In genomic region chr8:125507291-125507690, GRCm38 (mm10) we compare ENCODE assay signal across 22 mouse cellular contexts.
DNase-seq lines count a peak whose midpoint lies in the region; ATAC-seq lines count a peak whose summit lies in the region.
"Had no signal": no experiment of that assay in that cellular context is flagged by ENCODE, and none has a peak within 500 bp of the region (broad histone marks: within the 10 kb centered on the region; RNA-seq: fewer than 3 reads in every experiment).

No protein-coding gene starts in this region.

- no peak for DNase-seq in forebrain, embryonic 10.5 days (ENCODE audit: extremely low spot score, low spot score)
- DNase-seq in forebrain, embryonic 11.5 days (ENCODE audit: low spot score): no peak
- no peak for DNase-seq in heart, postnatal 14 days
- DNase-seq in kidney, postnatal 10 days: no peak
- peak; percentile 9 for DNase-seq in A20 (ENCODE audit: low read depth, low spot score)
- DNase-seq in liver, embryonic 11.5 days (ENCODE audit: low spot score): no peak
- DNase-seq: adrenal gland, postnatal 10 days; cerebellum, adult 2 months; cerebellum, postnatal 36 days; gastrocnemius, postnatal 25 days; kidney, adult 11 months; liver, postnatal 0 days; thymus, adult 2 months; thymus, postnatal 4 days had no signal

- H3K27ac ChIP-seq in forebrain, embryonic 10.5 days: 0 out of 2 replicates have a peak overlapping the region, but pooled peaks have one; percentile 63
- no peak overlapping the region for H3K27ac ChIP-seq in forebrain, embryonic 11.5 days (ENCODE audit: low read depth, low read length)
- H3K27ac ChIP-seq in heart, embryonic 11.5 days (ENCODE audit: low read depth, low read length): peak overlapping the region; percentile 46; the same call in 1 of the 2 replicates
- 0 out of 2 replicates have a peak overlapping the region, but pooled peaks have one; percentile 35 for H3K27ac ChIP-seq in kidney, embryonic 16.5 days (ENCODE audit: low read length)
- H3K27ac ChIP-seq in liver, embryonic 11.5 days (ENCODE audit: low read depth, low read length): no peak overlapping the region
- H3K27ac ChIP-seq: forebrain, embryonic 15.5 days; hindbrain, embryonic 12.5 days; macrophage; stomach, postnatal 0 days had no signal

- no peak for ATAC-seq in forebrain, embryonic 11.5 days (replicated peaks; ENCODE audit: low FRiP score)
- no peak for ATAC-seq in heart, embryonic 11.5 days (replicated peaks; ENCODE audit: insufficient number of reproducible peaks, low FRiP score, low TSS enrichment)
- ATAC-seq in kidney, embryonic 16.5 days (ENCODE audit: low FRiP score, low TSS enrichment): no peak
- no peak for ATAC-seq in liver, embryonic 11.5 days (replicated peaks; ENCODE audit: low FRiP score)
- ATAC-seq: forebrain, embryonic 15.5 days; liver, postnatal 0 days; lung, postnatal 0 days had no signal

- intact Hi-C loops in heart, postnatal 14 days (cut with DNase I): no loop called here

- WGBS in forebrain, embryonic 10.5 days: 80% methylated on average over 8 of the region's 8 CpGs
- WGBS in forebrain, embryonic 11.5 days: 72% methylated on average over 8 of the region's 8 CpGs
- 56% methylated on average over 8 of the region's 8 CpGs for WGBS in heart, embryonic 11.5 days (ENCODE audit: insufficient replicate concordance)
- WGBS in kidney, embryonic 16.5 days: 53% methylated on average over 8 of the region's 8 CpGs
- 79% methylated on average over 8 of the region's 8 CpGs for WGBS in liver, embryonic 11.5 days

- H3K4me3 ChIP-seq in forebrain, embryonic 10.5 days: no peak overlapping the region
- no peak overlapping the region for H3K4me3 ChIP-seq in forebrain, embryonic 11.5 days (ENCODE audit: low read depth, low read length)
- H3K4me3 ChIP-seq in heart, embryonic 11.5 days (ENCODE audit: low read depth, low read length): no peak overlapping the region
- H3K4me3 ChIP-seq in kidney, embryonic 16.5 days (ENCODE audit: low read length): no peak overlapping the region
- H3K4me3 ChIP-seq in liver, embryonic 11.5 days (ENCODE audit: low read depth, low read length): no peak overlapping the region
- H3K4me3 ChIP-seq: forebrain, embryonic 15.5 days; hindbrain, embryonic 12.5 days; kidney, embryonic 15.5 days had no signal

- H3K4me1 ChIP-seq in forebrain, embryonic 10.5 days: peaks cover 79% of the 10 kb centered on the region
- peaks cover 26% of the 10 kb centered on the region for H3K4me1 ChIP-seq in forebrain, embryonic 11.5 days (replicated peaks; ENCODE audit: control insufficient read depth, insufficient read depth, low read length)
- H3K4me1 ChIP-seq in heart, embryonic 11.5 days (ENCODE audit: control insufficient read depth, insufficient read depth, low read length): peaks cover 75% of the 10 kb centered on the region
- peaks cover 71% of the 10 kb centered on the region for H3K4me1 ChIP-seq in kidney, embryonic 16.5 days (ENCODE audit: insufficient read depth, low read length)
- H3K4me1 ChIP-seq in liver, embryonic 11.5 days (replicated peaks; ENCODE audit: control insufficient read depth, insufficient read depth, low read length): 0 out of 2 replicates have a peak, but pooled peaks cover 16% of the 10 kb centered on the region

- H3K4me2 ChIP-seq in forebrain, embryonic 11.5 days (ENCODE audit: low read depth, low read length, severe bottlenecking): no peak overlapping the region
- H3K4me2 ChIP-seq in heart, embryonic 11.5 days: no peak overlapping the region
- no peak overlapping the region for H3K4me2 ChIP-seq in kidney, embryonic 16.5 days (replicated peaks; ENCODE audit: low read depth, low read length)
- H3K4me2 ChIP-seq in liver, embryonic 11.5 days: no peak overlapping the region
- H3K4me2 ChIP-seq: forebrain, embryonic 15.5 days; hindbrain, embryonic 12.5 days; kidney, embryonic 15.5 days had no signal

- no peak overlapping the region for H3K9ac ChIP-seq in forebrain, embryonic 11.5 days (ENCODE audit: low read length)
- no peak overlapping the region for H3K9ac ChIP-seq in heart, embryonic 11.5 days (ENCODE audit: low read depth, low read length)
- no peak overlapping the region for H3K9ac ChIP-seq in kidney, embryonic 16.5 days (replicated peaks; ENCODE audit: low read length)
- no peak overlapping the region for H3K9ac ChIP-seq in liver, embryonic 11.5 days (ENCODE audit: low read depth, low read length)
- H3K9ac ChIP-seq: forebrain, embryonic 15.5 days; hindbrain, embryonic 12.5 days; kidney, embryonic 15.5 days; liver, postnatal 0 days had no signal

- no peaks in the 10 kb centered on the region for H3K9me3 ChIP-seq in forebrain, embryonic 10.5 days
- H3K9me3 ChIP-seq in forebrain, embryonic 11.5 days (ENCODE audit: control insufficient read depth, low read length): no peaks in the 10 kb centered on the region
- H3K9me3 ChIP-seq in heart, embryonic 11.5 days (replicated peaks; ENCODE audit: control insufficient read depth, low read length): no peaks in the 10 kb centered on the region
- H3K9me3 ChIP-seq in kidney, embryonic 16.5 days (ENCODE audit: low read length): no peaks in the 10 kb centered on the region
- no peaks in the 10 kb centered on the region for H3K9me3 ChIP-seq in liver, embryonic 11.5 days (ENCODE audit: control insufficient read depth, low read length)
- H3K9me3 ChIP-seq: forebrain, embryonic 15.5 days; hindbrain, embryonic 12.5 days; kidney, embryonic 15.5 days had no signal

- H3K36me3 ChIP-seq in forebrain, embryonic 10.5 days (replicated peaks): no peaks in the 10 kb centered on the region
- no peaks in the 10 kb centered on the region for H3K36me3 ChIP-seq in forebrain, embryonic 11.5 days (ENCODE audit: control insufficient read depth, insufficient read depth, low read length)
- no peaks in the 10 kb centered on the region for H3K36me3 ChIP-seq in heart, embryonic 11.5 days (ENCODE audit: control insufficient read depth, insufficient read depth, low read length)
- H3K36me3 ChIP-seq in kidney, embryonic 16.5 days (ENCODE audit: insufficient read depth, low read length): no peaks in the 10 kb centered on the region
- no peaks in the 10 kb centered on the region for H3K36me3 ChIP-seq in liver, embryonic 11.5 days (ENCODE audit: control insufficient read depth, insufficient read depth, low read length)
- H3K36me3 ChIP-seq: forebrain, embryonic 15.5 days; hindbrain, embryonic 12.5 days; kidney, embryonic 15.5 days had no signal

- H3K27me3 ChIP-seq in forebrain, embryonic 10.5 days (ENCODE audit: poor library complexity, severe bottlenecking): no peaks in the 10 kb centered on the region
- H3K27me3 ChIP-seq in forebrain, embryonic 11.5 days (ENCODE audit: control insufficient read depth, insufficient read depth, low read length): no peaks in the 10 kb centered on the region
- no peaks in the 10 kb centered on the region for H3K27me3 ChIP-seq in heart, embryonic 11.5 days (ENCODE audit: control insufficient read depth, insufficient read depth, low read length)
- H3K27me3 ChIP-seq in kidney, embryonic 16.5 days (ENCODE audit: insufficient read depth, low read length): no peaks in the 10 kb centered on the region
- H3K27me3 ChIP-seq in liver, embryonic 11.5 days (replicated peaks; ENCODE audit: control insufficient read depth, insufficient read depth, low read length): no peaks in the 10 kb centered on the region
- H3K27me3 ChIP-seq: forebrain, embryonic 15.5 days; hindbrain, embryonic 12.5 days; kidney, embryonic 15.5 days had no signal

Comparison
In these comparisons a context has a peak if more than half of its experiments do, and no peak if none do; other contexts are left out.
1. H3K27ac ChIP-seq: peak in forebrain, embryonic 10.5 days (single experiment), heart, embryonic 11.5 days (single experiment) and kidney, embryonic 16.5 days (single experiment); none in forebrain, embryonic 11.5 days (single experiment) and liver, embryonic 11.5 days (single experiment).